Comparison of ENCODE assay signal across 8 mouse cellular contexts in the genomic region with DNA sequence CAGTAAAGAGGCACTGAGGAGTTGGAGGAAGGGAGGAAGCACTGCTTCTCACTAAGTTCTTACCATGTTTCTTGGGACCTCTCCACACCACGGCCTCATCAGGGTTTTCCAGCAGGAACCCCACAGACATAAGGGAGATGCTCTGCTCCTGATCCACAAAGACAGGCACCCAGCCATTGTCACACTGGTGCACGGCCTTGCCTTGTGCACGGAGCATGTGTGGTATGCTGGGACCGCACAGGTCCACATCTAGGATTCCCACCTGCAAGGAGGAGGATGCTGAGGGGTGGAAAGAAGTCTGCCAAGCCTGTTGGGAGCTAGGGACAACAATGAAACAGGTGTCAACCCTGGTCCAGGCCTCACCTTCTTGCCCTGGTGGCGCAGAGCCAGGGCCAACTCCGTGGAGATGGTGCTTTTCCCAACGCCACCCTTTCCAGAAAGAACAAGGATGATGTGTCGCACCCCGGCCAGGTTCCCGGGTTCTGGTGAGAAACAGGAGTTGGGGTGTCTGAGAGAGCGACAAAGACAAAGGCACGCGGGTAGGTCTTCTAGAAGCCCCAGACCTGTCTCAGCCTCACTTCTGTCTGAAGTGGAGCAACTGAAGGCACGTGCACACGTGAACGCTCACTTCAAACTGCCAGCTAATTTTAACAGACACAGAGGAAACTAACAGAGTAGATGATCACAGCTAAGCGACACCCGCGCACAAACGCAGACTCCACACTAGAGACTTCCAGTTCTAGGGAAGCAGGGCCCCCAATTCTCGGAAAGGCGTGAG. TPM values are rescaled to one million over a fixed set of nuclear protein-coding genes. Genes with fewer than 3 reads are reported as not detected.
DNase-seq lines count a peak whose midpoint lies in the region; ATAC-seq and TF ChIP-seq lines count a peak whose summit lies in the region.

No protein-coding gene starts in this region.

- H3K4me1 ChIP-seq in heart, embryonic 12.5 days (replicated peaks) = peaks cover 26% of the 10 kb centered on the region
- H3K4me1 ChIP-seq in MEL (ENCODE audit: control insufficient read depth in 1 of 2, insufficient read depth in 2 of 2, low read length in 2 of 2) = peaks cover 0 to 14% of the 10 kb centered on the region in 2 experiments; a peak in 1 of 4 replicates
- H3K4me1 ChIP-seq in heart, embryonic 16.5 days (ENCODE audit: control insufficient read depth, insufficient read depth, low read length) = peaks cover 20% of the 10 kb centered on the region
- peaks cover 70% of the 10 kb centered on the region for H3K4me1 ChIP-seq in megakaryocyte, embryonic 14.5 days

- H3K27ac ChIP-seq in heart, embryonic 12.5 days (ENCODE audit: poor library complexity, severe bottlenecking) = no peak overlapping the region
- peak overlapping the region; percentile 13 for H3K27ac ChIP-seq in MEL (ENCODE audit: control insufficient read depth, low read depth, low read length)
- H3K27ac ChIP-seq in heart, embryonic 16.5 days (ENCODE audit: low read length) = no peak overlapping the region

- no peak for TF ChIP-seq CTCF in MEL (IDR thresholded peaks at IDR 0.05 in 2 of 3, conservative IDR thresholded peaks at IDR 0.05 in 1 of 3; ENCODE audit: control insufficient read depth in 1 of 3, insufficient read depth in 1 of 3, low read depth in 2 of 3, low read length in 3 of 3, poor library complexity in 1 of 3, severe bottlenecking in 1 of 3)

- TF ChIP-seq RAD21 in MEL (IDR thresholded peaks at IDR 0.05; ENCODE audit: low read depth, low read length) = no peak

- peaks cover 22% of the 10 kb centered on the region for H3K79me2 ChIP-seq in MEL (ENCODE audit: control insufficient read depth, insufficient read depth, low read length, poor library complexity)

- no peaks in the 10 kb centered on the region for H3K27me3 ChIP-seq in heart, embryonic 12.5 days (replicated peaks)
- H3K27me3 ChIP-seq in MEL (ENCODE audit: control insufficient read depth in 1 of 2, insufficient read depth in 2 of 2, low read length in 2 of 2) = no peaks in the 10 kb centered on the region
- no peaks in the 10 kb centered on the region for H3K27me3 ChIP-seq in heart, embryonic 16.5 days (ENCODE audit: control insufficient read depth, insufficient read depth, low read length)
- no peaks in the 10 kb centered on the region for H3K27me3 ChIP-seq in megakaryocyte, embryonic 14.5 days (replicated peaks)

- 23% methylated on average over 22 of the region's 22 CpGs for WGBS in heart, embryonic 12.5 days
- WGBS in heart, embryonic 16.5 days = 23% methylated on average over 22 of the region's 22 CpGs

- no peak for DNase-seq in heart, postnatal 10 days
- DNase-seq in MEL (ENCODE audit: low read depth, low spot score) = no peak
- no peak for DNase-seq in right cerebral cortex, adult 18-20 months
- DNase-seq in right cerebral cortex, adult 2 months (ENCODE audit: low spot score in 2 of 2) = no peak
- DNase-seq in layer of hippocampus, postnatal 14 days (ENCODE audit: low spot score in 2 of 2) = no peak

- H3K4me2 ChIP-seq in heart, embryonic 12.5 days = peak overlapping the region; percentile 86
- peak overlapping the region; percentile 96 for H3K4me2 ChIP-seq in heart, embryonic 16.5 days (ENCODE audit: low read depth, low read length)

- no peak for ATAC-seq in heart, embryonic 12.5 days (ENCODE audit: insufficient number of reproducible peaks, low FRiP score)
- no peak for ATAC-seq in heart, embryonic 16.5 days (replicated peaks; ENCODE audit: extremely low read depth, insufficient read depth, low FRiP score)

- intact Hi-C loops in heart, postnatal 10 days (cut with DNase I) = loop anchor here (1.0 kb wide), 1 partner anchor 35 kb away; a partner anchor contains a TSS

- peaks cover 38% of the 10 kb centered on the region for H3K36me3 ChIP-seq in heart, embryonic 12.5 days
- peaks cover 0 to 2% of the 10 kb centered on the region in 2 experiments; a peak in 2 of 4 replicates for H3K36me3 ChIP-seq in MEL (ENCODE audit: control insufficient read depth in 1 of 2, insufficient read depth in 2 of 2, low read length in 2 of 2)
- peaks cover 18% of the 10 kb centered on the region for H3K36me3 ChIP-seq in heart, embryonic 16.5 days (ENCODE audit: control insufficient read depth, insufficient read depth)
- peaks cover 71% of the 10 kb centered on the region for H3K36me3 ChIP-seq in megakaryocyte, embryonic 14.5 days (replicated peaks; ENCODE audit: low read length)

- no peak for TF ChIP-seq EP300 in MEL (IDR thresholded peaks at IDR 0.05; ENCODE audit: low read depth in 1 of 2, low read length in 2 of 2)

- peak overlapping the region; percentile 86 for H3K4me3 ChIP-seq in heart, embryonic 12.5 days
- H3K4me3 ChIP-seq in MEL (ENCODE audit: control insufficient read depth in 1 of 2, insufficient read depth in 1 of 2, low read depth in 2 of 2, low read length in 2 of 2) = peak overlapping the region; percentile 88 to 90
- peak overlapping the region; percentile 76 for H3K4me3 ChIP-seq in heart, embryonic 16.5 days (ENCODE audit: low read length)
- H3K4me3 ChIP-seq in megakaryocyte, embryonic 14.5 days (replicated peaks) = peak overlapping the region; percentile 99

- H3K9ac ChIP-seq in heart, embryonic 12.5 days = peak overlapping the region; percentile 77
- H3K9ac ChIP-seq in MEL (ENCODE audit: control insufficient read depth, low read depth, low read length, poor library complexity, severe bottlenecking) = peak overlapping the region; percentile 80
- H3K9ac ChIP-seq in heart, embryonic 16.5 days (ENCODE audit: low read length) = peak overlapping the region; percentile 74

- H3K9me3 ChIP-seq in heart, embryonic 12.5 days (replicated peaks) = no peaks in the 10 kb centered on the region
- H3K9me3 ChIP-seq in MEL (replicated peaks; ENCODE audit: insufficient read depth, low read length) = no peaks in the 10 kb centered on the region
- H3K9me3 ChIP-seq in heart, embryonic 16.5 days (replicated peaks; ENCODE audit: control insufficient read depth, low read length) = no peaks in the 10 kb centered on the region
- no peaks in the 10 kb centered on the region for H3K9me3 ChIP-seq in megakaryocyte, embryonic 14.5 days

- TF ChIP-seq POLR2A in MEL (IDR thresholded peaks at IDR 0.05; ENCODE audit: control insufficient read depth in 1 of 2, insufficient read depth in 1 of 2, low read depth in 1 of 2, low read length in 2 of 2, poor library complexity in 1 of 2) = no peak

TF ChIP-seq in MEL, 35 proteins besides CTCF, POLR2A, EP300 and RAD21 (continues in another document):
- TF ChIP-seq ETS1 (IDR thresholded peaks at IDR 0.05; ENCODE audit: low read depth, low read length) = no peak

RNA-seq across cellular contexts. Expression of a gene that starts 0.6 kb away (rescaled TPM):
- 31.9 and 33.1 TPM in 2 replicates for polyA plus RNA-seq in heart, embryonic 12.5 days (2016; fragmentation: Nextera tagmentation; extraction: Ambion mirVana)
- 10 to 100 TPM; 27.0 to 27.8 TPM for total RNA-seq in heart, postnatal 10 days (2021)
- 109 and 141 TPM in 2 replicates for total RNA-seq in MEL (2012; rRNA removed)
- 100 to 1,000 TPM in 1 of 2 experiments, not detected in 1; 191 TPM for polyA plus RNA-seq in MEL (2012; ENCODE audit: insufficient read depth in 1 of 2, insufficient read length in 2 of 2, low read depth in 1 of 2, low replicate concordance in 2 of 2, missing spikeins in 1 of 2)
- 37.9 and 38.3 TPM in 2 replicates for polyA plus RNA-seq in heart, embryonic 16.5 days (2015; fragmentation: Nextera tagmentation; extraction: Ambion mirVana)
- polyA plus RNA-seq in megakaryocyte, embryonic 14.5 days (2012; ENCODE audit: insufficient read depth, low replicate concordance) = 58.9 and 67.0 TPM in 2 replicates
- 10 to 100 TPM; 37.7 to 43.4 TPM for total RNA-seq in layer of hippocampus, postnatal 14 days (2021)

RNA-seq across cellular contexts. Expression of a gene that starts 0.9 kb away (rescaled TPM):
- 25.7 and 28.3 TPM in 2 replicates for polyA plus RNA-seq in heart, embryonic 12.5 days (2016; fragmentation: Nextera tagmentation; extraction: Ambion mirVana)
- 10 to 100 TPM; 41.3 to 45.8 TPM for total RNA-seq in heart, postnatal 10 days (2021)
- 27.2 and 34.5 TPM in 2 replicates for total RNA-seq in MEL (2012; rRNA removed)
- 10 to 100 TPM in 1 of 2 experiments, not detected in 1; 30.2 TPM for polyA plus RNA-seq in MEL (2012; ENCODE audit: insufficient read depth in 1 of 2, insufficient read length in 2 of 2, low read depth in 1 of 2, low replicate concordance in 2 of 2, missing spikeins in 1 of 2)
- 33.7 and 34.0 TPM in 2 replicates for polyA plus RNA-seq in heart, embryonic 16.5 days (2015; fragmentation: Nextera tagmentation; extraction: Ambion mirVana)
- 18.7 and 57.4 TPM in 2 replicates for polyA plus RNA-seq in megakaryocyte, embryonic 14.5 days (2012; ENCODE audit: insufficient read depth, low replicate concordance)
- total RNA-seq in layer of hippocampus, postnatal 14 days (2021) = 10 to 100 TPM; 40.9 to 41.2 TPM

RNA-seq across cellular contexts. Expression of a gene that starts 9.3 kb away (rescaled TPM):
- polyA plus RNA-seq in heart, embryonic 12.5 days (2016; fragmentation: Nextera tagmentation; extraction: Ambion mirVana) = 25.4 and 27.2 TPM in 2 replicates
- total RNA-seq in heart, postnatal 10 days (2021) = 10 to 100 TPM; 17.1 to 23.7 TPM
- 19.5 and 26.8 TPM in 2 replicates for total RNA-seq in MEL (2012; rRNA removed)
- polyA plus RNA-seq in MEL (2012; ENCODE audit: insufficient read depth in 1 of 2, insufficient read length in 2 of 2, low read depth in 1 of 2, low replicate concordance in 2 of 2, missing spikeins in 1 of 2) = 10 to 100 TPM in 1 of 2 experiments, not detected in 1; 15.1 TPM
- 18.2 and 20.4 TPM in 2 replicates for polyA plus RNA-seq in heart, embryonic 16.5 days (2015; fragmentation: Nextera tagmentation; extraction: Ambion mirVana)
- 5.8 and 10.0 TPM in 2 replicates for polyA plus RNA-seq in megakaryocyte, embryonic 14.5 days (2012; ENCODE audit: insufficient read depth, low replicate concordance)
- 10 to 100 TPM; 66.9 to 83.2 TPM for total RNA-seq in layer of hippocampus, postnatal 14 days (2021)

RNA-seq across cellular contexts. Expression of a gene that starts 9.4 kb away (rescaled TPM):
- polyA plus RNA-seq in heart, embryonic 12.5 days (2016; fragmentation: Nextera tagmentation; extraction: Ambion mirVana) = 91.1 and 94.9 TPM in 2 replicates
- 100 to 1,000 TPM; 114 to 116 TPM for total RNA-seq in heart, postnatal 10 days (2021)
- total RNA-seq in MEL (2012; rRNA removed) = 60.1 and 74.8 TPM in 2 replicates
- 10 to 100 TPM in 1 of 2 experiments, not detected in 1; 82.0 TPM for polyA plus RNA-seq in MEL (2012; ENCODE audit: insufficient read depth in 1 of 2, insufficient read length in 2 of 2, low read depth in 1 of 2, low replicate concordance in 2 of 2, missing spikeins in 1 of 2)
- polyA plus RNA-seq in heart, embryonic 16.5 days (2015; fragmentation: Nextera tagmentation; extraction: Ambion mirVana) = 86.8 and 94.8 TPM in 2 replicates
- polyA plus RNA-seq in megakaryocyte, embryonic 14.5 days (2012; ENCODE audit: insufficient read depth, low replicate concordance) = 75.3 and 168 TPM in 2 replicates
- 10 to 100 TPM; 73.0 to 76.3 TPM for total RNA-seq in layer of hippocampus, postnatal 14 days (2021)

RNA-seq across cellular contexts. Expression of a gene that starts 10.8 kb away (rescaled TPM):
- 34.5 and 36.5 TPM in 2 replicates for polyA plus RNA-seq in heart, embryonic 12.5 days (2016; fragmentation: Nextera tagmentation; extraction: Ambion mirVana)
- 10 to 100 TPM; 45.4 to 54.6 TPM for total RNA-seq in heart, postnatal 10 days (2021)
- 24.4 and 29.1 TPM in 2 replicates for total RNA-seq in MEL (2012; rRNA removed)
- polyA plus RNA-seq in MEL (2012; ENCODE audit: insufficient read depth in 1 of 2, insufficient read length in 2 of 2, low read depth in 1 of 2, low replicate concordance in 2 of 2, missing spikeins in 1 of 2) = 10 to 100 TPM in 1 of 2 experiments, not detected in 1; 22.1 TPM
- polyA plus RNA-seq in heart, embryonic 16.5 days (2015; fragmentation: Nextera tagmentation; extraction: Ambion mirVana) = 38.2 and 42.1 TPM in 2 replicates
- 18.4 TPM in 1 of 2 replicates, not detected in the other for polyA plus RNA-seq in megakaryocyte, embryonic 14.5 days (2012; ENCODE audit: insufficient read depth, low replicate concordance)
- total RNA-seq in layer of hippocampus, postnatal 14 days (2021) = 10 to 100 TPM; 48.6 to 53.8 TPM
